Mouse (Mus musculus) liver, embryonic 14.5 days (tissue): ENCODE measurements around the gene Sh3pxd2a.

Experiments used
- CTCF ChIP-seq: IDR thresholded peaks from 2 replicates; pipeline ENCODE4 v1.5.1; 2016; ENCODE audit warnings: antibody characterized with exemption, low read depth, control low read depth
- EP300 ChIP-seq: IDR thresholded peaks from 2 replicates; pipeline ENCODE4 v1.6.1; 2016; ENCODE audit warnings: antibody characterized with exemption, low read depth

GRCm38 (mm10) chr19:47301303-47302190 lies 162.7 kb downstream of the Sh3pxd2a start:
- TF ChIP-seq CTCF: no peak
- TF ChIP-seq EP300: no peak
